Mouse (Mus musculus) megakaryocyte-erythroid progenitor cell, adult 5-6 weeks (primary cell): ENCODE data around the gene Gpx3. TPM values are rescaled to one million over a fixed set of nuclear protein-coding genes. Genes with fewer than 3 reads are reported as not detected.
A peak's percentile ranks its signal among the peaks of the same experiment; 100 is the strongest.
"Not testable (repeated sequence)": the region's sequence is repeated elsewhere in the genome, so short reads cannot be mapped to it uniquely, and the experiment has no call there.

Experiments
- ATAC-seq: replicated peaks from 2 replicates; pipeline ENCODE4 v1.8.0; 2016; ENCODE audit warnings: mild to moderate bottlenecking, inconsistent platforms; ENCODE audit not compliant: severe bottlenecking, poor library complexity, low FRiP score, low TSS enrichment
- total RNA-seq, 2 experiments: library from RNA; stranded (forward) in 1 of 2; stranded (reverse) in 1 of 2; fragments of 200-1000, 215-1000 nt in 1 of 2; fragments of >200 nt in 1 of 2; fragmentation: Nextera tagmentation in 1 of 2; gene quantifications; 2 replicates each; pipeline ENCODE4 v1.2.3; 2014 to 2017

Gpx3 gene
- total RNA-seq, 2 experiments from 2014 or later = not detected

DNA sequence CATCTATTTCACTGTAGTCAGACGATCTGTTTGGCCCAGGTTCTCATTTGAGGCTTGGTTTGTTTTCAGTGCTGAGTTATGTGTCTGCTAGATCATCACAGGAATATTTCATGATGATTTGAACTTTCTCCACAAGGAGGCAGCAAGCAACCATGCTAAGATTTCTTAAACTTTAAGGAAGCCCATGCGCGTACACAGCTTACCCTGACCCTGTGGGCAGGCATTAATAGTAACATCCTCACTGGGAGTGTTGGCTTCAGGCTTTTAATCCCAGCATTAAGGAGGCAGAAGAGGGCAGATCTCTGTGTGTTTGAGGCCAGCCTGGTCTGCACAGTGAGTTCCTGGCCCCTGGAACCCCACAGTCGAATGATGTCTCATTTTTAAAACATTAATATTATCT lies 22.8 kb upstream of the Gpx3 start:
- ATAC-seq = peak; percentile 62

DNA sequence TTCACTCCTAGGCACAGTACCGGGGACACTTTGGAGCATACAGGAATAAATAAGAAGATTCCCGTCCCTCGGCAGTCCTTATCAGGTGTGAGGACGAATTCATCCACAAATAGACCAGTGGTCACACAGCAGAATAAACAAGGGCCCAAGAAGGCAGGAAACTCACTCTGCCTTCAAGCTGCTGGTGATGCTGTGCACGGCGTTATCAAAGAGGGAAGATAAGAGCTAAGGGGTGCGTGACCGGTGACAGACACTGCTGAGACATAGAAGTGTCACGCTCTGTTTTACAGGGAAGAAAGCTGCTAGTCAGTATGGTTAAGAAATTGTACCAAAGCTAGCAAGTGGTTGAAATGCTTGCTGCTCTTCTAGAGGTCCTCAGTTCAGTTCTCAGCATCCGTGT lies 22.3 kb upstream of the Gpx3 start:
- ATAC-seq = 0 out of 2 replicates have a peak, but pooled peaks have one; percentile 25

DNA sequence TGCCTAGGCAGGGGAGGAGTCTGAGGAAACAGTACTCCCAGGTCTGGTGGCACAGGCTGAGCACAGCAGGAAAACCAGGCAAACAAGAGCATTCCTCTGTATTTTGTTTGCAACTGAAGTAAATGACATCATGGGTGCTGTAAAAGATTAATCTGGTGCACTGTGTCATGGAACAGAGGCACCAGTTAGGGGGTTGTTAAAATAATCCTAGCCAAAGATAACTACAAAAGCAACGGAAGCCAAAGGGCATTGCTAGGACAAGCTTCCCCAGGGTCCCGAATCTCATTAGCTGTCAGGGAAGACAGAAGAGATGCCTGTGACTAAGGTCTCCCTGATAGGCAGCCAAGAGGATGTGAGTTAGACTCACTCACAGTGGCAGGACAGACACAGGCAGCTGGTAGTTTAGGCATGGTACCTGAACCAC lies 21.2 kb upstream of the Gpx3 start:
- no peak for ATAC-seq

DNA sequence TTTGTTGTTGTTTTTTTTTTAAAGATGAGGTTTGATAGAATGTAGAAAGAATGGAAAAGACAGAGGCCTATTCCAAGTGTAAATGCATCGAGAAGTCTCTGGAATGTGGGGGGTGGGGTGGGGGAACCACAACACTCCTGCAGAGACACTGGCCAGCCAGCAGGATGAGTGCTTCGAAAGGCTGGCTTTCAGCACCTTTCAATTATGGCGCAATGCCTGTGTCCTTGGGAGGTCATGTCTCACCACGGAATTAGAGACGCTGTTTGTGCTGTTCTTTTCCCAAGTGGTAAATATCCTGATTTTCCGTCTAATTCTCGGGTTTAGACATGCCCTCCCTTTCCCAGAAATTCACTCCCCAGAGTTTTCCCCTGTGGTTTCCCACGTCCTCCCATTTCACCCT lies 19.6 kb upstream of the Gpx3 start:
- ATAC-seq = no peak

DNA sequence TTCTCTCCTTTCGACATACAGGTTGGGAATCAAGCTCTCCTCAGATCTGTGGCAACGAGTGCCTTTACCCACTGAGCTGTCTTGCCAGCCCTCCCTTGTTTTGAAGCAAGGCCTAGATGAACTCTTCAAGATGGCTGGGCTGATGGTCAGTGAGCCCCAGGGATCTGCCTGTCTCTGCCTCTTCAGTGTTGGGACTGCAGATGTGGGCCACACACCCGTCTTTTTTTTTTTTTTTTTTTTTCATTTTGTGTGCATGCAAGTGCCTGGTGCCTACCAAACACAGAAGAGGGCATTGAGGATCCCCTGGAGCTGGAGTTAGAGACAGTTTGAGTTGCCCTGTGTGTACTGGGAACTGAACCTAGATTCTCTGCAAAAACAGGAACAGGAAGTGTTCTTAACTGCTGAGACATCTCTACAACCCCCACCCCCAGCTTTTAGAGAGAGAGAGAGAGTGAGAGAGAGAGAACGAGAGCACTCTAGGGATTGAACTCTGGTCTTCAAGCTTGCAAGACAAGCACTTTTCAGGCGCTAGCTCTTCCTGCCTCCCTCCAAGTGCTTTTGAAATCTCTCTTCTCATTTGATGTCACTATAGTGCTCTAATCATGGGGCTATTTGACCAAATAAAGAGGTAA lies 17.9 kb upstream of the Gpx3 start:
- no peak for ATAC-seq

DNA sequence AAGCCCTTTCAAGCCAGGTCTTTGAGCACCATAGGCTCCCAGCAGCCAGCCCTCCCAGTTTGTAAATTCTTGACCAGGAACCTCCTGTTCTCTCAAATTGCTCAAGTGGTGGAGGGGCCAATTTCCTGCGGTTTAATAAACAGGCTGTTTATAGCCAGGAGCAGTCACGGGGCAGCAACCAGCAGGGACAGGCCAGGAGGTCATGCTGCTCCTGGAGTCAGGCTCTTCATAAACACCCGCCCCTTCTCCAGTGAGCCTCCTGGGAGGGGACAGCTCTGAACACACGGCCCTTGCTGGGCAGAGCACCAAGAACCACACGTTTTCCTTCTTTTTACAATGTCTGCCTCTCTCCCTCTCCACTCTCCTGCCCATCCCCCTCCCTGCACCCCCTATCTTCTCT lies 17.3 kb upstream of the Gpx3 start:
- no peak for ATAC-seq

DNA sequence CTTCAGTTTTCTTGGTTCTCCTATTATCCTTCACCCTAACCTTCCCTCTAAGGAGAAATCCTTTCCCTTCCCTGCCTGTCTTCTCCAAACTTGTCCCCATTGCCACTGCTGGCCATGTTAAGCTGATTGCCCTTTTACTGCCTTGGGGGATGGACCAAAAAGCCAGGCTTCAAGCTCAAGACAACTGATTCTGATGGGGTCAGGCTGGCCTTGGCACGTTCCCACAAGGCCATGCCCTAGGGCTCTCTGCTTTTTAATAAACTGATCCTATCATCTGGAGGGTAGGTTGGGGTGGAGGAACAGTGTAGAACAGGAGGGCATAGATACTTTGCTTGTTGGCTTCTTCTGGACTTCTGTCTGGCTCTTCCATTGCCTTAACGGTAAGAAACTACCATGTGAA lies 16.8 kb upstream of the Gpx3 start:
- ATAC-seq = no peak

DNA sequence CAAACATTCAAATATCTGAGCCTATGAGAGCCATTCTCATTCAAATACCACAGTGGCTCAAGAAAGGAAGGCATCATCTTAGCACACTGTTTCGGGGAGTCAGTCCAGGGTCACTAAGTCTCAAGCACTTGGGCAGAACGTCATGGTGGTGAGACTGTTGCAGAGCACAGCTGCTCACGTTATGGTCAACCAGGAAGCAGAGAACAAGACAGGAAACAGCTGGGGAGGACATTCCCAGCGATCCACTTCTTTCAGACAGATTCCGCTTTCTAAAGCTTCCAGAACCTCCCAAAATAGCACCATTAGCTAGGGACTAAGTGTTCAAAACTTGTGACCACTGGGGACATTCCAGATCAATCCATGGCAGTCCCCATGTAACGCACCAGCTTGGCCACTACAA lies 14.3 kb upstream of the Gpx3 start:
- ATAC-seq = no peak

DNA sequence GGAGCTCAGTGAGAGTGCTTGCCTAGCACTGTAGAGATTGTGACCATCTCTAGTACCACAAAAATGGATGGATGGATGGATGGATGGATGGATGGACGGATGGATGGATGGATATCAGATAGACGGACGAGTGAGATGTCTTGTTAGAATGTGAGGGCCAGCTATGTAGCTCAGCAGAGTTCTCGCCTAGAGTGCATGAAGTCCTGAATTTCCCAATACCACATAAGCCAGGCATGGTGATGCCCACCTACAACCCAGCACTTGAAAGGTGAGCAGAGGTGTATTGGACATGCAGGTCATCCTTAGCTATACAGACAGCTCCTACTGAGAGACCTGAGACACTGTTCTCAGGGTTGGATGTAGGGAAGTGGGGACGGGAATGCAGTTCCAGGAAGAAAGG lies 10.9 kb upstream of the Gpx3 start:
- no peak for ATAC-seq

DNA sequence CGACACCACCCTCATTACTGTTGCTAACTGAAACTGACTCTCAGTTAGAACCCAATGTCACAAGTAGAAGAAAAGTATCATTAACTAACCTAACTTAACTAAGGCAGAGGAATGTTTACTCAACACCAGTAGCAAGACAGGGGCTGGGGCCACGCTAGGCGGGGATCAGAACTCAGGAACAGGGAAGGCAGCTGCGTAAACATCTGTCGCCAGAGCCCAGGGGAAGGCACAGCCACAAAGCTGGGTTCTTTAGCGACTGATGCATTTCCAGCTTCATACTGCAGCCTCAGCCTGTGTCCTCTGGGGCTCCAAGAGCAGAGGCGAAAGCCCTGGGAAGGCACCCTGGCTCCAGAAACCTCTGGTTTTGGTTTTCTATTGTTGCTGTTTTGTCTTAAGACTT lies 10.2 kb upstream of the Gpx3 start:
- ATAC-seq = no peak

DNA sequence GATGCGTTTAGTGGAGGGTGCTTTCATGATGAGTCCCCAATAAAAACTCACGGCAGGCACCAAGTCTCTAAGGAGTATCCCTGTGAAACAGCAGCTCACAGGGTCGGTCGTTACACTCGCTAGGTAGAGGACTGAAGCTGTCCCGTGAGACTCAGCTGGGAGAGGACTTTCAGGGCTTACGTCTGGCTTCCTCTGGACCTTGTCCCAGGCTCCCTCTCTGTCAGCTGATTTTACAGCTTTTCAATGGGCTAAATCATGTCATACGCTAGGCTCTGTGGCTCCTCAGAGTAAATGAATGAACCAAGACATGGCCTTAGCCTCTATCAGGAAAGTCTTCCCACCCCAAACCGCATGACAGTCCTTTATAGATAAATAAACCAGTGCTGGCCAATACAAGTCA lies 7.7 kb upstream of the Gpx3 start:
- no peak for ATAC-seq

DNA sequence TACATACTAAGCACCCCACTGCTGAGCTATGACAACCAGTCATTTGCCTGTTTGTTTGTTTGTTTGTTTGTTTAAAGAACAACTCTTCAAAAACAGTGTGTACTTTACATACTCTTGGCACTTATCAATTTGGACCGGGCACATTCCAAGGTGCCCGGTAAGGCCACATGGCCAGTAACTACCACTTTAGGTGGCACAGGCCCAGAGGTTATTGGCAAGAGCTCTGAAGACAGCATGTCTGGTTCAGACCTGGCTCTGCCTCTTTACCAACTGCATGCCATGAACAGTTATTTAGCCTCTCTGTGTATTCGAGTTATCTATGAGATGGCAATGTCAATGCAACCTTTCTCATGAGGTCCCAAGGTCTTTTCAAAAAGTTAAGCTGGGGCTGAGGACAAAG lies 5.6 kb upstream of the Gpx3 start:
- ATAC-seq = not testable (repeated sequence)

DNA sequence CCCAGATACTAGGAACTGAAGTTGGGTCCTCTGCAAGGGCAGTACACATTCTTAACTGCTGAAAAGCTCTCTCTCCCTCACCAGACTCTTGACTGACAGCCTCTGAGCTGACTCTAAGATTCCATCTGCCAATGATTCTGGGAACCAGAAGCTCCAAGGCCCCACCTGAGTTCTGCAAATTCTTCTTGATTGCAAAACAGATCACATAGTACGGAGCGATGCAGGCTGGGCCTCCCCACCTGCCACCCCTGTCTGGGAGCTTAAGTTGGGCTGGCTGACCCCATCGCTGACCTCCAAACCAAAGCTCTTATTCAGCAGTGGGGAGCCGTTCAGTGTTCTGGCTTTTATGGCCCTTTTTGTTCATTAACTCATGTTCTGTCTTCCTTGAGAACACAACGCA lies 4.8 kb upstream of the Gpx3 start:
- ATAC-seq = no peak

DNA sequence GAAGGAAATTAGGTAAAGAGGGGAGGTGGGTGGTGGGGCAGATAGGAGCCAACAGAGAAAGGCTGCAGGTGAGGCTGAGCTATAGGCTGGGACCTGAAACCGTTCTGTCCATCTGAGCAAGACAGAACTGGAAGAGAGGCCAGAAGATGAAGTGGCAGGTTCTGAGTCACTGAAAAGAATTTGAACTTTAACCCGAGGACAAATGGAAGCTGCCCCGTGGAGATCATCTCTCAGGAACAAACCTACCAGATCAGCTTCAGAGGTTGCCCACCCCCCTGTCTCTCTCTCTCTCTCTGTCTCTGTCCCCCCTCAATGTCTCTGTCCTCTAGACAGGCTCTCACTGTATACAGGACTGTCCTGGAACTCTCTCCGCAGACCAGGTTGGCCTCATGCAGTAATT lies 2.6 kb upstream of the Gpx3 start:
- no peak for ATAC-seq

DNA sequence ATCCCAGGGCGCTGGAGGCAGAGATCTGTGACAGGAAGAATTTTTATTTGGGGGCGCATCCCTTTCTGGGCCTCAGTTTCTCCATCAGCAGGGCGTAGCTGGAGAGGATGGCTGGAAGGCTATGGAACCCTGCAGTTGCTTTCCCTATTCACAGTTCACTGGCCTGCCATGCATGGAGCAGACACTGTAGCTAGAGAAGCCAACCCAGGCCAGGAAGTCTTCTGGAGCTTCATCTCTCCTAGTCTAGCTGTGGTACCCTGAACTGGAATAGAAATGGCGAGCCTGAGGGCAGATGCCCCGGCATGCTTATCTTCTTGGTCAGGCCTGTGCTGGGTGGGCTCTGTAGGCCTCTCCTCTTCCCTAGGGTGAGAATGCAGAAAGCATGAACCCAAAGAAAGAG lies 1.1 kb downstream of the Gpx3 start:
- no peak for ATAC-seq

DNA sequence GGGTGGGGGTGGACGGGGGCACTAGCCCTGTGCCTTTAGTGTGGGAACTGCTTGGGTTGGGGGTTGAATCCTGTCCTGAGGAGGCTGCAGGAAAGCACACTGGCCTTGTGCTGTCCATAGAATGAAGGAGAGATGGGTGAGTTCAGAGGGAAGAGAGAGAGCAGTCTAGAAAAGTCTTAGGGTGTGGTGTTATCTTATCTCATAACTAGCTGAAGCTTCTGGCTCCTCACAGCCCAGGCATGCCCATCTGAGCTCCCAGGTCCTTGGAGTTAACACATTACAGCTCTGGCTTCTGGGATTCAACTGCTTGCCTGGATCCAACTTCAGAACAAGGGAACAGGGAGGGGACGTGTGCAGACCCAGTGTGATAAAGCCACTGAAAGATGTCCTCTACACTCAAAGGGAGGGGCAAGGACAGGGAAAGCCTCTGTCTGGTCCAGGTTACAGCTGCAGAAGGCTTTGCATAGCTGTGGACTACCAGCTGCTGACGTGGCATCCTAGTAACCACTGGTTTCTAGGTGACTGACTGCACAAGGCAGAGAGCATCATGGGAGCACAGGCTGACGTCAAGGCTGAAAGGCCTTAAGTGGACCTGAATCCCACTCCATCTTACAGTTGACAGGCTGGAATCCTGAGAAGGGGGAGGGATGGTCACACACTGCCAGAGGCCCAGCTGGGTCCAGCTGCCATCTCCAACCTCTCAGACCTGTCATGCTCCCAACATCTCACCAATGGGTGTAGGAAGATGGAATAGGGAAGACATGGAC lies 1.9 kb downstream of the Gpx3 start:
- ATAC-seq = peak; percentile 56

DNA sequence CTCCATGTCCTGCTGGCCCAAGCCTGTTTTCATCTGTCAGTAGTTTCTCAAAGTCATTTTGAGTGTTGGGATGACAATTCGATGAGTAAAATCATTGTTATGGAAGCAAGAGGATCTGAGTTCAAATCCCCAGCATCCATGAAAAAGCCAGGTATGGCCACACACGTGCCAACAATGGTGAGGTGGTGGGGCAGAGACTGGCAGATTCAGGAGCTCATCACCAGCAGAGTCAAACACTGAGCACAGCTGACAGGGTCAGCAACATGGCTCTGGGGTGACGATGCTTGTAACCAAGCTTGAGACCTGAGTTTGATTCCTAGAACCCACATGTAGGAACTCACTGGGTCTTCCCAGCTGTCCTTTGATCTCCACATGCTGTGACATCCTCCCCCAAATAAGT lies 2.8 kb downstream of the Gpx3 start:
- ATAC-seq = no peak

DNA sequence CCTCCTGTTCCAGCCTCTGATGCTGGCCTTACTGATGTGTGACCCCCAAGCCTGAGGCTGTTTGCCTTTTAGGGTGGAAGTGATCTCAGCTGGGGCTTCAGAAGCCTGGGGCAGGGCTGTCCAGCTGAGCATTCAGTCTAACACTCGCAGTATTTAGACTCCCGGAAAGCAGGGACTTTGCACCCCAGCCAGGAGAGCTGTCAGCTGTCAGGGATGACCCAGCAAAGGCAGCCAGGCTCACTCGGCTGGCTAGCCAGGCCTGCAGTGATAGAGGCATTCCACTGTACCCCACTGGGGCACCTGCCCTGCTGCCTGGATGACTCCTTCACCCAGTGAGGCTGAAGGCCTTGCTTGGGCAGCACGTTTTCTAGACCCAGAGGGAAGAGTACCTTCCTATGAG lies 3.7 kb downstream of the Gpx3 start:
- no peak for ATAC-seq

DNA sequence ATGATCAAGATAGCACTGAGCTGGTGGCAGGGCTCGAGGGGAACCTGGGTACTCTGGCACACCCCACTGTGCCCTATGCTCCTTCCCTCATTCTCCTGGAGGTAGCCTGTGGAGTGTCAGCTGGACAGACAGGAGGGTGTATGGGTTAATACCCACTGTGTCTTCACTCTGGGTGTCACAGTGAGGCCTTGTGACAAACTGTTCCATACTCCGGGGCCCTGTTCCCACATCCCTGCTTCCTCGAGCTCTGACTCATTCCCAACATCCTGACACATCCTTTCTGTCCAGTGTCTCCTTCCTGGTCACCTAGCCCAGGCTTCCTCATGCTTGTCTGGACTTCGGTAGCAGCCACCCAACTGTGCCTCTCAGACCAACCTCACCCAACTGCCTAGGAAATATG lies 4.2 kb downstream of the Gpx3 start:
- no peak for ATAC-seq

DNA sequence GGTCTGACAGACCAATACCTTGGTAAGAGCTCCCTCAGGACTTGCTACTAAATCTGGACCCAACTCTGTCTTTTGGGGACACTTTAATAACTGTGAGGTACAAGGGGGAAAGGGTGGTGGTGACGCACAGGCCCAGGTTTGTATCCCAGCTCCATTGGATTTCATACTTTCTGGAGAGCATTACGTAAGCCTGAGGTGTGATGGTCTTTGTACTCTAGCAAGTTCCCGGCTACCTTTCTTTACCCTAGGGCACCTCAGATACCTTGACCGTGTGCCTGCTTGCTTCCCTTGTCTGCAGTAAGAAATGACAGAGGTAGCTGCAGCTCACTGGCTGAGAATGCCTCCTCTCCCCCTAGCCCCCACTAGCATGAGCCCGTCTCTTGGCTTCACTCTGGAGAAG lies 5.0 kb downstream of the Gpx3 start:
- no peak for ATAC-seq

DNA sequence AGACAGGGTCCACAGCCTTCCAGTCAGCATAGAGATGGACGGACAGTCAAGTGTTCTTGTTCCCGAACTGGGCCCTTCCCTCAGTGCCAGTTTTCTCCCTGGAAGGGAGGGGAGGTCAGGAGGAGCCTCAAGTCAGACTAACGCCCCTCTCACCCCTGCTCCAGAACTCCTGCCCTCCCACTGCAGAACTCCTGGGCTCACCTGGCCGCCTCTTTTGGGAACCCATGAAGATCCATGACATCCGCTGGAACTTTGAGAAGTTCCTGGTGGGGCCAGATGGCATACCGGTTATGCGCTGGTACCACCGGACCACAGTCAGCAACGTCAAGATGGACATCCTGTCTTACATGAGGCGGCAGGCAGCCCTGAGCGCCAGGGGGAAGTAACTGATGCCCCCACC lies 7.0 kb downstream of the Gpx3 start:
- ATAC-seq = no peak
